Mouse (Mus musculus) kidney, embryonic 16.5 days (tissue): ENCODE results near the gene Bmpr2. TPM values are rescaled to one million over a fixed set of nuclear protein-coding genes. Genes with fewer than 3 reads are reported as not detected.

ENCODE experiments used
- ATAC-seq: fragments of 200-750 bp; cut with Nextera tagmentation; 2 replicates; pipeline ENCODE4 v1.8.0; 2017; ENCODE audit warnings: moderate TSS enrichment; ENCODE audit not compliant: low FRiP score, low TSS enrichment
- H3K27ac ChIP-seq: fragments of 300-500 bp; sonication (generic); 2 replicates; pipeline ENCODE4 v1.5.1; 2014; ENCODE audit warnings: low read length
- H3K27me3 ChIP-seq: fragments of 300-500 bp; sonication (generic); 2 replicates; pipeline ENCODE4 v1.6.1; 2014; ENCODE audit warnings: low read length, control low read depth, mixed read lengths; ENCODE audit not compliant: insufficient read depth
- H3K36me3 ChIP-seq: fragments of 300-500 bp; sonication (generic); 2 replicates; pipeline ENCODE4 v1.6.1; 2014; ENCODE audit warnings: low read length, control low read depth, mixed read lengths; ENCODE audit not compliant: insufficient read depth
- H3K4me1 ChIP-seq: fragments of 300-500 bp; sonication (generic); 2 replicates; pipeline ENCODE4 v1.6.1; 2014; ENCODE audit warnings: low read length, control low read depth, mixed read lengths; ENCODE audit not compliant: insufficient read depth
- H3K4me2 ChIP-seq: fragments of 300-500 bp; sonication (generic); replicated peaks from 2 replicates; pipeline ENCODE4 v1.6.1; 2014; ENCODE audit warnings: low read depth, low read length
- H3K4me3 ChIP-seq: fragments of 300-500 bp; sonication (generic); 2 replicates; pipeline ENCODE4 v1.5.1; 2014; ENCODE audit warnings: mild to moderate bottlenecking, low read length
- H3K9ac ChIP-seq: fragments of 300-500 bp; sonication (generic); replicated peaks from 2 replicates; pipeline ENCODE4 v1.6.1; 2014; ENCODE audit warnings: low read length
- H3K9me3 ChIP-seq: fragments of 300-500 bp; sonication (generic); 2 replicates; pipeline ENCODE4 v1.6.1; 2016; ENCODE audit warnings: low read length, control low read depth
- WGBS: fragments of 180-500 bp; shearing (Covaris S2); extraction: QIAGEN DNeasy Blood & Tissue Kit; methylation state at CpG from one replicate; pipeline ENCODE4 v1.1.7; 2014; 5-methylcytosine and 5-hydroxymethylcytosine counted together
- polyA plus RNA-seq: library from polyadenylated mRNA; unstranded; fragments of >200 nt; fragmentation: Nextera tagmentation; extraction: Ambion mirVana; gene quantifications from 2 replicates; pipeline ENCODE4 v1.2.1, GENCODE M21; 2015

The Bmpr2 gene
- polyA plus RNA-seq, 1 experiment from 2014 or later = 6.5 TPM

- Histone ChIP-seq H3K9ac (no peak overlapping the region), H3K27me3 (no peaks in the 10 kb centered on the region), H3K36me3 (no peaks in the 10 kb centered on the region), H3K4me2 (no peak overlapping the region; the same call in 1 of the 2 replicates), H3K9me3 (no peaks in the 10 kb centered on the region), H3K4me3 (no peak overlapping the region), H3K4me1 (peaks cover 3% of the 10 kb centered on the region; the same call in 1 of the 2 replicates), H3K27ac (peak overlapping the region; percentile 7; the same call in 1 of the 2 replicates)
- ATAC-seq = peak; percentile 96
- 0% methylated on average over 2 of the region's 2 CpGs for WGBS
Observed at GRCm38 (mm10) chr1:59833723-59834122, 70.5 kb downstream of the Bmpr2 start.

DNA sequence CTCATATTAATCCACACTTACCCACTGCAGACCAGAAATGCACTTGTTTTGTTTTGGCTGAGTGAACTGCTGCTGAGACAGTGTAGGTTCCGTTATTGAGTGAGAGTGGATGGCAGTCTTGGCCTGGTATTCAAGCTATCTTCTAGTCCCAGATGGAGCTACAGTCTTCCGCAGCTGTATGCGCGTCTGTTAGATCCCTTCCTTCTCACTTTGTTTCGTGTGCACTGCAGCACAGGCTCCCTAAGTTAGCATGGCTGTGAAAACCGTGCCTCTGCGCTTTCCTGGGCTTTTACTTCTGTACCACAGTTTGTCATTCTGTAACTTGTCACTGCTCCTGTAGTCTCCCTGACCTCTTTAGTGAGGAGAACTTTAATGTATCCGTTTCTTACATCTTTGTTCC is 85.1 kb downstream of the Bmpr2 start:
- Histone ChIP-seq H3K27ac (no peak overlapping the region), H3K4me3 (no peak overlapping the region), H3K27me3 (no peaks in the 10 kb centered on the region), H3K9me3 (no peaks in the 10 kb centered on the region), H3K4me1 (no peaks in the 10 kb centered on the region), H3K36me3 (peaks cover 23% of the 10 kb centered on the region), H3K4me2 (no peak overlapping the region), H3K9ac (no peak overlapping the region)
- no peak for ATAC-seq
- WGBS = 88% methylated on average over 8 of the region's 8 CpGs

DNA sequence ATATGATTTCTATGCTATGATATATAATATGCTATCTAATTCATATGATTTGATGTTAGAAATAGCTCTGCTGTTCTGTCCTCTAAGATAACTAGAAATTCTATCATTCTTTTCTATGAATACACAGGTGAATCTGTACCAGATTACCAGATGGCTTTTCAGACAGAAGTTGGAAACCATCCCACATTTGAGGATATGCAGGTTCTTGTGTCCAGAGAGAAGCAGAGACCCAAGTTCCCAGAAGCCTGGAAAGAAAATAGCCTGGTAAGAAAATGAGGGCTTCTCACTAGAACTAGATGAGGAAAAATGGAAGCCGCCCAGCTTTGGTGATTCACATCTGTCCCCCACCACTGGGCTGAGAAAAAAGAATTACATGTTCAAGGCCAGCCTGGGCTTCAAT is 95.8 kb downstream of the Bmpr2 start:
- H3K36me3 ChIP-seq = peaks cover 43% of the 10 kb centered on the region
- ATAC-seq = no peak
- H3K4me2 ChIP-seq = no peak overlapping the region
- H3K27me3 ChIP-seq = no peaks in the 10 kb centered on the region
- 88% methylated on average over 1 of the region's 1 CpGs for WGBS
- H3K9ac ChIP-seq = no peak overlapping the region
- no peaks in the 10 kb centered on the region for H3K9me3 ChIP-seq
- no peaks in the 10 kb centered on the region for H3K4me1 ChIP-seq
- H3K4me3 ChIP-seq = no peak overlapping the region
- no peak overlapping the region for H3K27ac ChIP-seq

DNA sequence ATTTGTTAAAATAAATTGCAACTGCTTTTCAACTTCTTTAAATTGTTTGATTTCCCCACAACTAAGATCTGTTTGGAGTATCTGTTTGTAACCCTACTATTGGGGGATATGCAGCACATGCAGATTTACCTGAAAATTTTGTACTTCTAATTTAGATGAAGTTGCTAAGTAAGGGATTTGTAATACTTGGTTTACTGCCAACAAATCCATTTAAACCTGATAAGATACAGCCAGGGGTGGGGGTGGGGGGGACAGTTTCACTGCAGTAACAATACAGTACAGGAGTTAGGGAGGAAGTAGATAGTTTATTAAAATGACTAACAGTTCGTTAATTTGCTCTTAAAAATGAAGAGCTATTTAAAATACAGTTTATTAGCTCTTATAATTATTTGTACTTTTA is 98.9 kb downstream of the Bmpr2 start:
- ATAC-seq = no peak
- H3K9ac ChIP-seq = no peak overlapping the region
- 80% methylated on average over 1 of the region's 1 CpGs for WGBS
- H3K4me2 ChIP-seq = no peak overlapping the region
- no peaks in the 10 kb centered on the region for H3K9me3 ChIP-seq
- H3K27ac ChIP-seq = no peak overlapping the region
- no peak overlapping the region for H3K4me3 ChIP-seq
- H3K36me3 ChIP-seq = peaks cover 36% of the 10 kb centered on the region
- H3K27me3 ChIP-seq = no peaks in the 10 kb centered on the region
- H3K4me1 ChIP-seq = no peaks in the 10 kb centered on the region

GRCm38 (mm10) chr1:59868041-59868440 is 104.8 kb downstream of the Bmpr2 start:
- Histone ChIP-seq H3K4me3 (no peak overlapping the region), H3K27ac (no peak overlapping the region), H3K27me3 (no peaks in the 10 kb centered on the region), H3K4me2 (no peak overlapping the region), H3K9ac (no peak overlapping the region), H3K36me3 (peaks cover 30% of the 10 kb centered on the region), H3K9me3 (no peaks in the 10 kb centered on the region), H3K4me1 (no peaks in the 10 kb centered on the region)
- 88% methylated on average over 5 of the region's 5 CpGs for WGBS
- ATAC-seq = no peak

DNA sequence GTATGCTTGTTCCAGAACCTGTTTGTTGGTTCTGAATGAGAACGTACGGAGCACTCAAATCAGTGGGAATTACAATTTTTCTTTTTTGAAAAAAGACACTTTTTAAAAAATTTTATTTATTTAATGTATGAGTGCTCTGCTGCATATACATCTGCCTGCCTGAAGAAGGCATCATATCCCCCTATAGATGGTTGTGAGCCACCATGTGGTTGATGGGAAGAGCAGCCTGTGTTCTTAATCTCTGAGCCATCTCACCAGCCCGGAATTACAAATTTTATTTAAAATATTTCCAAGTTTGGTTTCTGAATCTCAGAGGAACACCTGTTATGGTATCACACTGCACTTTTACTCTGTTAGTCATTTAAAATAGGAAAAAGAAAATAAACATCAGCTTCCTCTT is 110.8 kb downstream of the Bmpr2 start:
- no peaks in the 10 kb centered on the region for H3K9me3 ChIP-seq
- no peak overlapping the region for H3K9ac ChIP-seq
- WGBS = 91% methylated on average over 3 of the region's 3 CpGs
- no peaks in the 10 kb centered on the region for H3K27me3 ChIP-seq
- peaks cover 4% of the 10 kb centered on the region; the same call in 1 of the 2 replicates for H3K36me3 ChIP-seq
- ATAC-seq = no peak
- no peak overlapping the region for H3K4me3 ChIP-seq
- H3K4me2 ChIP-seq = no peak overlapping the region
- H3K27ac ChIP-seq = no peak overlapping the region
- H3K4me1 ChIP-seq = no peaks in the 10 kb centered on the region

GRCm38 (mm10) chr1:59878098-59878497 is 114.9 kb downstream of the Bmpr2 start:
- Histone ChIP-seq H3K27ac (no peak overlapping the region), H3K4me3 (no peak overlapping the region), H3K4me2 (no peak overlapping the region), H3K27me3 (no peaks in the 10 kb centered on the region), H3K4me1 (no peaks in the 10 kb centered on the region), H3K9me3 (no peaks in the 10 kb centered on the region), H3K9ac (no peak overlapping the region), H3K36me3 (peaks cover 11% of the 10 kb centered on the region; the same call in 1 of the 2 replicates)
- 90% methylated on average over 7 of the region's 7 CpGs for WGBS
- no peak for ATAC-seq

DNA sequence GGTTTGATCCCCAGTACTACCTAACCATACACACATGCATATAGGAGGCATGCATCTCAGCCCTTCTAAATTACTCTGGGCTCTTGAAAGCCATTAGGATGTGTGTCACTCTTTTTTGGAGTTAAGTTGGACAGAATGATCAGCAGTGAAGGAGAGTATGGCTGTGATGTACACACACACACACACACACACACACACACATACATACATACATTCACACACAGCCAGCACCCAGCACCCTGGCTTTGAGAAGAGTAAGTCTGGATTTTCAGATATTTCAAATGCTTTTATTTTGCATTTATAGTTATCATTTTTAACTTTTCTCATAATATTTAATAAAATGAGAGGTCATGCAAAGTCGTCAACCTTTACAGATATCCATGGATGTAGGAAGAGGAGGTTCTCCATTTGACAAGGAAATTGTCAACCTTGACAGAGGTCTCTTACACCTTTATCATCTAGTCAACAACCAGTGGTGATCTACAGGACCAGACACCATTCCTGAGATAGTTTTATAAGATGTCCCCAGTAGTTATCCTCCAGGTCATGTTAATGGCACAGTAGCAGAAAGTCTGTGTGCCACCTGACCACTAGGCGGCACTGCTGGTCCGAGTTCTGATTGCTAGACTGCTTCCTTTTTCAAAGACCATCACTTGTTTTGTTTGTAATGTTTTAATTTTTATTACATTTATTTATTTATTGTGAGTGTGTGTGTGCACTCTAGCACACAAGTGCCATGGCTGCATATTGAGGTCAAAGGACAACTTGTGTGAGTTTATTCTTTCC is 120.3 kb downstream of the Bmpr2 start:
- Histone ChIP-seq H3K4me2 (no peak overlapping the region), H3K27ac (no peak overlapping the region), H3K27me3 (no peaks in the 10 kb centered on the region), H3K4me3 (no peak overlapping the region), H3K9ac (no peak overlapping the region), H3K4me1 (peaks cover 17% of the 10 kb centered on the region), H3K36me3 (0 out of 2 replicates have a peak, but pooled peaks cover 6% of the 10 kb centered on the region), H3K9me3 (no peaks in the 10 kb centered on the region)
- 33% methylated on average over 3 of the region's 3 CpGs for WGBS
- no peak for ATAC-seq

- Histone ChIP-seq H3K4me2 (no peak overlapping the region), H3K4me1 (peaks cover 17% of the 10 kb centered on the region), H3K9me3 (no peaks in the 10 kb centered on the region), H3K27ac (no peak overlapping the region), H3K4me3 (no peak overlapping the region), H3K9ac (no peak overlapping the region), H3K27me3 (no peaks in the 10 kb centered on the region), H3K36me3 (no peaks in the 10 kb centered on the region)
- 33% methylated on average over 4 of the region's 4 CpGs for WGBS
- no peak for ATAC-seq
Observed at GRCm38 (mm10) chr1:59886899-59887298, 123.7 kb downstream of the Bmpr2 start.

- Histone ChIP-seq H3K4me3 (no peak overlapping the region), H3K9ac (no peak overlapping the region), H3K9me3 (no peaks in the 10 kb centered on the region), H3K27me3 (no peaks in the 10 kb centered on the region), H3K4me2 (no peak overlapping the region), H3K4me1 (peaks cover 17% of the 10 kb centered on the region), H3K27ac (no peak overlapping the region), H3K36me3 (no peaks in the 10 kb centered on the region)
- ATAC-seq = no peak
Observed at GRCm38 (mm10) chr1:59888018-59888417, 124.8 kb downstream of the Bmpr2 start.
